Mouse (Mus musculus) hematopoietic multipotent progenitor cell, adult 10-12 weeks (in vitro differentiated cells): ENCODE measurements around the gene Mroh2a. TPM values are rescaled to one million over a fixed set of nuclear protein-coding genes. Genes with fewer than 3 reads are reported as not detected.

ENCODE experiments used
- polyA plus RNA-seq: library from polyadenylated mRNA; stranded (reverse); fragments of >175 nt; gene quantifications from 2 replicates; pipeline ENCODE4 v1.2.3, GENCODE M21; 2012; ENCODE audit warnings: low replicate concordance

Gene Mroh2a
- polyA plus RNA-seq: 0.09 and 0.12 TPM in 2 replicates

DNA sequence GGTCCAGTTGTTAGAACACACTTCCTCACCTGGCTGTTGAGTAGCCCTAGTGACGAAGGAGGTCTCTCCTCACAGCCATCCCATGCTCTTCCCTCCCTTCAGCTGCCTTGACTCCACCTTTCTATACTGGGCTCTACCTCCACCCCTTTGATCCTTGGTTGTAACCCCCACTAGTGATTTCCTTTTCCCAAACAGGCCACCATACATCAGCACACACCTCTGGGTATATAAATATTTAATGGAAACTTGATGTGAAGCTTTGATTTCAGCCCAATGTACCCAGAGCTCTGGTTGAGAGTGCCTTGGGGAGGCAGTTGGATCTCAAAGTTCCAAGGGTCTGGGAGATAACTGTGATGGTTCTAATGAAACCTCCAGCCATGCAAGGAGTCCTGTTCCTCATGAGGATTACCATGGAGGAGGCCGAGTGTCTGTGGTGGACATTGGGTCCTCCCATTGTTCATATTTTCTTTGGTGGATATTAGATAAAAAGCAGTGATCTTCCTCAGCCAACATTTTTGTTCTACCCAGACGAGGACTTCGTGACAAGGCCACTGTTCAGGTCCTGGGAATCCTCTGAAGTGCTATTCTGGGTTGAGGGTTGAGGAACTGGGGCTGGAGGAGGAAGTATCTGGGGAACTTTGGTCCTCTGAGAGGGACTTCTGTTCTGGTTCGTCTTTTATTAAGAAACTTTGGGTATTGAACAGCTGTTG lies at the start of gene Mroh2a:
Gene Mroh2a (plus strand): TSS at position 317 of the 710 bp plus-strand sequence.

DNA sequence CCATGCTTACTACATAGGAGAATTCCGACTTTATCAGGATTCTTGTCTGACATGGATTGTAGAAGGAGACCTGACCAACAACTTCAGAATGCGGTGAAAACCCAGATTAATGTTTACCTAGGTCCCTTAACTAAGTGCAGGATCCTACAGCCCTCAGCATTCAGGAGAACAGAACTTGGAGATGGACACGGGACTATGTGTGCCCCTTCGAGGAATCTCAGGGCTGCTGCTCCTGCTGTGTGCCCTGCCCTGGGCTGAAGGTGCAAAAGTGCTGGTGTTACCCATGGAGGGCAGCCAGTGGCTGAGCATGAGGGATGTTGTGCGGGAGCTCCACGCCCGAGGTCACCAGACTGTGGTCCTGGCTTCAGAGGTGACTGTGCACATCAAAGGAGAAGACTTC lies 26.3 kb upstream of the Mroh2a start, which contains the start of gene Ugt1a2:
Gene Ugt1a2 (plus strand): TSS at position 146 of the 400 bp plus-strand sequence.

GRCm38 (mm10) chr1:88205294-88205922 lies 21.4 kb upstream of the Mroh2a start, which contains the start of gene Dnajb3:
Gene Dnajb3 (minus strand): TSS chr1:88205782.

DNA sequence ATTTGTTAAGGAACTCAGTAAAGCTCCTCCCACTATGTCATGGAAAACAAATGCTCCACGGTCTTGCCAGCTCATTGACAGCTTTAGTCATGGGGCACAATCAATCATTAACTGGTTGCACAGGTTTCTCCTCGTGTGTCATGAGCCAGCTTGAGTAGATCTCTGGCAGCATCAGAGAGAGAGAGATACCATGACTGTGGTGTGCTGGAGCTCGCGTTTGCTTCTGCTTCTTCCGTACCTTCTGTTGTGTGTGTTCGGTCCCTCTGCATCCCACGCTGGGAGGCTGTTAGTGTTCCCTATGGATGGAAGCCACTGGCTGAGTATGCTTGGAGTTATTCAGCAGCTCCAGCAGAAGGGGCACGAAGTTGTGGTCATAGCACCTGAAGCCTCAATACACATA lies 15.0 kb upstream of the Mroh2a start, which contains the start of gene Ugt1a1:
Gene Ugt1a1 (plus strand): TSS at position 148 of the 400 bp plus-strand sequence.

DNA sequence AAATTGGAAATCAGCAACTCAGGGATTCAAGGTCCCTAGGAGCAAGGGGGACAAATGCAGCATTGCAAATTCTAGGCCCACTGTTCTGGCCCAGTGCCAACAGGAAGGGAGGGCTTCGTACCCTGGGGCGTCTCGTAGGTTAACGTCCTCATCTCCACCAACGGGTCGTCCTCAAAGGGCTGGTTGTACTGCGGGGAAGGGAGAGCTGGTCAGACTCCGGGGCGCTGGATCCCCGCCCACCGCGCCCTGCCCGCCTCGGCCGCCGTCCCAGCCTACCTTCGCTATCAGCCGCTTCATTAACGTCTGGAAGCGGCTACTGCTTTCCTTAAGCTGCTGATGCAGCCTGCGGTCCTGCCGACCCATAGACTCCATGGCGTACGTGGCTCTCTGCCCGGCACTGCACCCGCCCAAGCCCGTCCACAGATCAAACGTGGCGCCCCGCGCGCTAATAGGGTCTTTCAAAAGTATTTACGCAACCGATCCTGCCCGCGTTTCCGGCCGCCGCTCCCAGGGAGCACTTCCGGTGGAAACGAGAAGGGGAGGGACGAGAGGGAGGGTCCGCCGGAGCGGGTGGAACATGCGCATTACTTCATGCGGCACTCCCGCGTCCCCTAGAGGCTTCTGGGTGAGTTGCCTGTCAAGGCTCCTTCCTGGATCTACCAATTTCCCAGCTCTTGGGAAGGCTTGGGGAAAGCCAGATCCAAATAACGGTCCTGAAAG lies 50.5 kb downstream of the Mroh2a start, which contains the start of the genes Hjurp and Trpm8:
Gene Hjurp (minus strand): TSS at position 536 of the 720 bp plus-strand sequence.
Gene Trpm8 (plus strand): TSS at position 564 of the 720 bp plus-strand sequence.

Other genes starting within 250 kb of the Mroh2a start
- 1.3 and 1.4 TPM in 2 replicates for gene Usp40, start 218.4 kb upstream of the Mroh2a start, polyA plus RNA-seq
- gene Ugt1a10, start 171.6 kb upstream of the Mroh2a start, polyA plus RNA-seq: not detected in 2 replicates
- gene Ugt1a9, start 156.2 kb upstream of the Mroh2a start, polyA plus RNA-seq: not detected in 2 replicates
- gene Ugt1a8, start 139.2 kb upstream of the Mroh2a start, polyA plus RNA-seq: not detected in 2 replicates
- 2.5 and 3.3 TPM in 2 replicates for gene Ugt1a7c, start 131.9 kb upstream of the Mroh2a start, polyA plus RNA-seq
- not detected in 2 replicates for gene Ugt1a6b, start 123.7 kb upstream of the Mroh2a start, polyA plus RNA-seq
- 0.30 TPM in 1 of 2 replicates, not detected in the other for gene Ugt1a6a, start 92.2 kb upstream of the Mroh2a start, polyA plus RNA-seq
- not detected in 2 replicates for gene Ugt1a5, start 61.0 kb upstream of the Mroh2a start, polyA plus RNA-seq
- gene Ugt1a2, start 26.4 kb upstream of the Mroh2a start, polyA plus RNA-seq: not detected in 2 replicates
- 0.75 and 1.2 TPM in 2 replicates for gene Dnajb3, start 21.2 kb upstream of the Mroh2a start, polyA plus RNA-seq
- gene Ugt1a1, start 15.0 kb upstream of the Mroh2a start, polyA plus RNA-seq: not detected in 2 replicates
- 14.4 and 15.0 TPM in 2 replicates for gene Hjurp, start 50.6 kb downstream of the Mroh2a start, polyA plus RNA-seq
- gene Trpm8, start 50.7 kb downstream of the Mroh2a start, polyA plus RNA-seq: not detected in 2 replicates
- gene Spp2, start 180.0 kb downstream of the Mroh2a start, polyA plus RNA-seq: not detected in 2 replicates